Mouse (Mus musculus): ENCODE data around the gene Vps13d. TPM values are rescaled to one million over a fixed set of nuclear protein-coding genes. Genes with fewer than 3 reads are reported as not detected.

The Vps13d gene
- polyA plus RNA-seq, 1 experiment from 2014 or later = 10.1 TPM

DNA sequence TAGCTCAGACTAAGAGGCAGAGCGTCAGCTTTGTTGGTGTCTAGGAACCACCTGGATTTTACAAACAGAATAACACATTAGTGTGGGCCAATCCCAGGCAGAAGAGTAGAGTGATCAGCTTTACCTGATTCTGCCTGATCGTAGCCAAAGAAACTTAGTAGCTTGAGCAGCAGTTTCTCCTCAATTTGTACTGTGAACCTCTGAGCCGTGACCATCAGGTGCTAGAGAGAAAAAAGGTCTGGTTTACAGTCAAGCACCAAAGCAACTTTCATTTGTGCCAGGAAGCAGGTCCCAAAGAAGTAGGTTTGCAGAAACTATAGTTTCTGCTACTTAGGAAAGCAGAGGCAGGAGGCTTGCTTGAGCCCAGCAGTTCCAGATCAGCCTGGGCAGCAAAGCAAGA is 138.5 kb downstream of the Vps13d start:
- peaks cover 2% of the 10 kb centered on the region; the same call in 1 of the 2 replicates for H3K4me1 ChIP-seq (ENCODE audit: control insufficient read depth, insufficient read depth, low read length)
- H3K9me3 ChIP-seq (replicated peaks; ENCODE audit: control insufficient read depth, low read length) = no peaks in the 10 kb centered on the region
- no peak overlapping the region for H3K4me2 ChIP-seq (ENCODE audit: low read depth, low read length)
- DNase-seq (ENCODE audit: low spot score) (no peak), ATAC-seq (replicated peaks; ENCODE audit: insufficient number of reproducible peaks, low FRiP score, low TSS enrichment, low read depth) (no peak)
- no peak overlapping the region for H3K4me3 ChIP-seq (ENCODE audit: low read depth, low read length)
- WGBS = 97% methylated on average over 3 of the region's 3 CpGs
- H3K27ac ChIP-seq (replicated peaks; ENCODE audit: low read depth, low read length) = no peak overlapping the region
- H3K36me3 ChIP-seq (replicated peaks; ENCODE audit: control insufficient read depth, insufficient read depth, low read depth, low read length) = no peaks in the 10 kb centered on the region; the same call in none of the 2 replicates
- no peaks in the 10 kb centered on the region for H3K27me3 ChIP-seq (ENCODE audit: control insufficient read depth, insufficient read depth, low read length)
- H3K9ac ChIP-seq (replicated peaks; ENCODE audit: low read length) = no peak overlapping the region

DNA sequence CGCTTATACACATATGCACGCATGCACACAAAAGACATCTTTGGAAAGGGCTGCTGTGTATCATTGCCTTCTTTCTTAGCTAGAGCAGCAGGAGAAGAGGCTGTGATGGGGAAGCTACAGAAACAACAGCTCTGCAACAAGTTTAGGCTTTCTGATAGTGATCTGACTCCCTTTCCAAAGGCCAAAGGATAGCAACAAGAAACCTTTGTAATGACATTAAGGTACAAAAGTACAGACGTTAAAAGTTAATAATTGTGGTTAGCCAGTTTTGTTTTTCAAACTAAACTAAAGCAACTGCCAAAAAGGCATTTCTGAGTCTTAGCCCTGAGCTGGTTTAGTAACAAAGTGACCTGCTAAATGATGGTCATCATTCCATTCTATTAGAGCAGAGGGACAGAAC is 139.0 kb downstream of the Vps13d start:
- Histone ChIP-seq H3K9ac (replicated peaks; ENCODE audit: low read length) (no peak overlapping the region), H3K36me3 (replicated peaks; ENCODE audit: control insufficient read depth, insufficient read depth, low read depth, low read length) (no peaks in the 10 kb centered on the region; the same call in 1 of the 2 replicates), H3K9me3 (replicated peaks; ENCODE audit: control insufficient read depth, low read length) (no peaks in the 10 kb centered on the region), H3K4me1 (ENCODE audit: control insufficient read depth, insufficient read depth, low read length) (peaks cover 2% of the 10 kb centered on the region; the same call in 1 of the 2 replicates), H3K4me3 (ENCODE audit: low read depth, low read length) (no peak overlapping the region), H3K4me2 (ENCODE audit: low read depth, low read length) (no peak overlapping the region), H3K27ac (replicated peaks; ENCODE audit: low read depth, low read length) (no peak overlapping the region), H3K27me3 (ENCODE audit: control insufficient read depth, insufficient read depth, low read length) (no peaks in the 10 kb centered on the region)
- DNase-seq (ENCODE audit: low spot score) (no peak), ATAC-seq (replicated peaks; ENCODE audit: insufficient number of reproducible peaks, low FRiP score, low TSS enrichment, low read depth) (no peak)
- 80% methylated on average over 3 of the region's 3 CpGs for WGBS

DNA sequence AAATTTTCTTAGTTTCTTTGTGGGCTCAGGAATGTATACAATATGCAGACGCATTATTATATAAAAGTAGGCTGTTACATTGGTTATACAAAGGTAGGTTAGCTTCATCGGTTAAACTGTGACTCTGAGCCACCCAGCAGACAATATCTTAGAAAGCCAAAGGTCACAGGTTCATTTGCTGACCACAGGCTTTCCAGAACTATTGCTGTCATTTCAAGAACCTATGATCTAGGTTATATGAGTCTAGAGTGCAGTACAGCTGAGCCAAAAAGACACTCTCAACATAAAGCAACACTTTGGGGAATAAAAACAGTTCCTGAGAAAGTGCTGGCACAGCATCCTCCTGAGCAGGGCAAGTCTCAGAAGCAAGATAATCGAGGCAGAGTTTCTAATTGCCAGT is 140.4 kb downstream of the Vps13d start:
- no peak overlapping the region for H3K4me2 ChIP-seq (ENCODE audit: low read depth, low read length)
- ATAC-seq (replicated peaks; ENCODE audit: insufficient number of reproducible peaks, low FRiP score, low TSS enrichment, low read depth) (no peak), DNase-seq (ENCODE audit: low spot score) (no peak)
- WGBS = 76% methylated on average over 3 of the region's 3 CpGs
- no peaks in the 10 kb centered on the region for H3K27me3 ChIP-seq (ENCODE audit: control insufficient read depth, insufficient read depth, low read length)
- H3K27ac ChIP-seq (replicated peaks; ENCODE audit: low read depth, low read length) = no peak overlapping the region
- H3K4me1 ChIP-seq (ENCODE audit: control insufficient read depth, insufficient read depth, low read length) = peaks cover 2% of the 10 kb centered on the region; the same call in 1 of the 2 replicates
- H3K4me3 ChIP-seq (ENCODE audit: low read depth, low read length) = no peak overlapping the region
- no peak overlapping the region for H3K9ac ChIP-seq (replicated peaks; ENCODE audit: low read length)
- H3K36me3 ChIP-seq (replicated peaks; ENCODE audit: control insufficient read depth, insufficient read depth, low read depth, low read length) = no peaks in the 10 kb centered on the region; the same call in 1 of the 2 replicates
- H3K9me3 ChIP-seq (replicated peaks; ENCODE audit: control insufficient read depth, low read length) = no peaks in the 10 kb centered on the region

DNA sequence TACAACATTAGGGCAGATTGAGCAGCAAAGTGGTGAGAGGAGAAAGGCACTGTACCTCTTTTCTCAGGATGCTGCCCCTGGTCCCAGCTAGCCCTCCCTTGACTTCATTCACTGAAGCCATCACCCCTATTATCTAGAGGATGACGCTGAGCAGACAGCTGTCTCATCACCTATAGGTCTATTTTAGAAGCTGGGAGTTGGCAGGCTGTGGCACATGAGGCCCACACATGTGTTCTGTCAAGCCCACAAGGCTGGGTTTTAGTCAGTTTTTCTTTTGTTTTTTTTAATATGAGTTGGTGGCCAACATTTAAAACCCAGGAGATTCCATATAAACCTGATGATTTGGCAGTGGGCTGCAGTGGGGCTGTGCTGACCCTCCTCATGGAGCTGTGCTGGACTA is 142.1 kb downstream of the Vps13d start:
- no peak overlapping the region for H3K4me2 ChIP-seq (ENCODE audit: low read depth, low read length)
- 79% methylated on average over 1 of the region's 1 CpGs for WGBS
- H3K4me3 ChIP-seq (ENCODE audit: low read depth, low read length) = no peak overlapping the region
- H3K9ac ChIP-seq (replicated peaks; ENCODE audit: low read length) = no peak overlapping the region
- H3K27ac ChIP-seq (replicated peaks; ENCODE audit: low read depth, low read length) = no peak overlapping the region
- H3K9me3 ChIP-seq (replicated peaks; ENCODE audit: control insufficient read depth, low read length) = no peaks in the 10 kb centered on the region
- no peaks in the 10 kb centered on the region for H3K27me3 ChIP-seq (ENCODE audit: control insufficient read depth, insufficient read depth, low read length)
- no peaks in the 10 kb centered on the region; the same call in 1 of the 2 replicates for H3K36me3 ChIP-seq (replicated peaks; ENCODE audit: control insufficient read depth, insufficient read depth, low read depth, low read length)
- DNase-seq (ENCODE audit: low spot score) (no peak), ATAC-seq (replicated peaks; ENCODE audit: insufficient number of reproducible peaks, low FRiP score, low TSS enrichment, low read depth) (no peak)
- peaks cover 2% of the 10 kb centered on the region; the same call in 1 of the 2 replicates for H3K4me1 ChIP-seq (ENCODE audit: control insufficient read depth, insufficient read depth, low read length)

DNA sequence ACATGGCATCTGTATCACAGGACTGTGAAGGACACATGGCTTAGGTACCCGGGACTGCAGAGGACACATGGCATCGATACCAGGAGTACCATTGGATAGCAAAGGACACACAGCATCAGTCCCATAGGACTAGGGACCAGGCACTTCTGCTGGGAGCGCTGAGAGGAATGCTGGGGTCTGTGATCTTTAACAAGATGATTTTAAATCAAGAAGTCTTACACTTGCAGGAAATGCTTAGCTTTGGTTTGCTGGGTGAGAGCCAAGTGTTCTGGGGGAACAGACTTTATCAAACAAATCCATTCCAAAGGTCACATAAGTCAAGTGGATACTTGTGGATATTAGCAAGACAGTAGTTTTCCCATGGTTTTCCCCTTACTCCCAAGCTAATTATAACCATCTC is 142.5 kb downstream of the Vps13d start:
- H3K36me3 ChIP-seq (replicated peaks; ENCODE audit: control insufficient read depth, insufficient read depth, low read depth, low read length) = no peaks in the 10 kb centered on the region; the same call in 1 of the 2 replicates
- 0 out of 2 replicates have a peak, but pooled peaks have one; percentile 30 for ATAC-seq (replicated peaks; ENCODE audit: insufficient number of reproducible peaks, low FRiP score, low TSS enrichment, low read depth)
- H3K27me3 ChIP-seq (ENCODE audit: control insufficient read depth, insufficient read depth, low read length) = no peaks in the 10 kb centered on the region
- H3K4me2 ChIP-seq (ENCODE audit: low read depth, low read length) = no peak overlapping the region
- H3K27ac ChIP-seq (replicated peaks; ENCODE audit: low read depth, low read length) = no peak overlapping the region
- H3K4me3 ChIP-seq (ENCODE audit: low read depth, low read length) = no peak overlapping the region
- DNase-seq (ENCODE audit: low spot score) = no peak
- no peaks in the 10 kb centered on the region for H3K9me3 ChIP-seq (replicated peaks; ENCODE audit: control insufficient read depth, low read length)
- peaks cover 2% of the 10 kb centered on the region; the same call in 1 of the 2 replicates for H3K4me1 ChIP-seq (ENCODE audit: control insufficient read depth, insufficient read depth, low read length)
- WGBS = 83% methylated on average over 3 of the region's 3 CpGs
- no peak overlapping the region for H3K9ac ChIP-seq (replicated peaks; ENCODE audit: low read length)

DNA sequence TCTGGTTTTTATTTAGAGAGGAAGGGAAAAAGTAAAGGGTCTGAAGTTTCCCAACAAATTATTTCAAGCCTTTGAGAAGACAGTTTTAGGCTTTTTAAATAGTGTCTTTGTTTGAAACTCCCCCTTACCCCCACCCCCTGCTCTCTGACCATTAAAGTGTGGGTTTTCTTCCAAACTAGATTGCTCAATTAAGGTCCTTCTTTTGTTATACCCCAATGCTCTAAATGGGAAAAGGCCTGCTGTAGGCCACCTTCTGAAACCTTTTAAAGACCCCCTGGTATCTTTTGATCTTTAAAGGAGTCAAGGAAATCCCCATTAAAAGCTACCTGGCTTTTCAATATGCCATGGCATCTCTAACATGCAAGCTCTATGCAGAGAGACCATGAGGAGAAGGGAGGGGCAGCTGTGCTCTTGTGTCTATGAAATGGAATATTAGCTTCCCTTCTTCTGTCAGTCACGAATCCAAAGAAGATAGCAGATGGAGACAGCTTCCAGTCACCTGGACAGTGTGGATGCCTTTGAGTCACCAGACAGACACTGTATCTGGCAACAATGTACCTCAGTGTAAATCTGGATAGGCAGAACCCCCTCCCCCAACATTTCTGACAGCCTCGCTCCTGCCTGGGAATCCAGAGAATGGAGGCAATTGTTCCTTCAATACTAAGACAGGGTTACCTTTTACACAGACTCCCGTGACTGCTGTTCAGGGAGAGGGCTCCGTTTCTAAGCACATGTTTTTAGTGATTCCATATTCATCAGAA is 143.4 kb downstream of the Vps13d start:
- Histone ChIP-seq H3K27ac (replicated peaks; ENCODE audit: low read depth, low read length) (peak overlapping the region; percentile 54), H3K4me1 (ENCODE audit: control insufficient read depth, insufficient read depth, low read length) (peaks cover 2% of the 10 kb centered on the region; the same call in 1 of the 2 replicates), H3K4me2 (ENCODE audit: low read depth, low read length) (no peak overlapping the region), H3K36me3 (replicated peaks; ENCODE audit: control insufficient read depth, insufficient read depth, low read depth, low read length) (no peaks in the 10 kb centered on the region; the same call in 1 of the 2 replicates), H3K4me3 (ENCODE audit: low read depth, low read length) (no peak overlapping the region), H3K27me3 (ENCODE audit: control insufficient read depth, insufficient read depth, low read length) (no peaks in the 10 kb centered on the region), H3K9me3 (replicated peaks; ENCODE audit: control insufficient read depth, low read length) (no peaks in the 10 kb centered on the region), H3K9ac (replicated peaks; ENCODE audit: low read length) (no peak overlapping the region)
- DNase-seq (ENCODE audit: low spot score) (peak; percentile 11), ATAC-seq (replicated peaks; ENCODE audit: insufficient number of reproducible peaks, low FRiP score, low TSS enrichment, low read depth) (peak; percentile 49; the same call in 1 of the 2 replicates)
- WGBS = 41% methylated on average over 4 of the region's 4 CpGs

DNA sequence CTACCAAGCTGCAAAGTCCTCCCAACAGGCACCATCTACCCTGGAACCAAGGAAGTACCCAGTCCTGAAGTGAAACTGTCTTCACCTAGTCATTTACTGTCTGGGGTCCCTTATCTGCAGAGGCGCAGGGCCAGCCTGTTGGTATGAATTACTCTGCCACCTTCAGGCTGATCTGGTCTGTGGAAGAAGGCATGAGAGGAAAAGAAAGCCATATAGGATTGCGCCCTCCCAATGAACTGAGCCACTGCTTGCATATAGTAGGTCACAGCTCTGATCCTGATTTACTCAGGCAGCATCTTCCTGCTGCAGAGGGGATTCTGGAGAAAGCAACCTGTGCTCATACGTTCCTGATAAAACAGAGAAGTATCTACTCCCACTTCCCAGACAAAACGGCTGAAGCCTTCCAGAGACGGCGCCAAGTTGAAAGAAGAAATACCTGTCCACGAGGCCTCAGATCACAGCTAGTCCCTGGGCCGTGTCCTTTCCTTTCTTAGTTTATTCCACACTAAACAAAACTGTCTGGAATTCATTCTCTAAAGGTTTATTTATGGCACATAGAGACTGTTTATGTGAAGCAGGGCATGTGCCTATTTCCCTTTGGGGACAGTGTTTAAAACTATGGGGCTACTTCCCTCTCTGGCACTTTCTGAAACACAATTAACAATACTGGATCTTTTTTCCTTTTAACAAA is 144.1 kb downstream of the Vps13d start:
- H3K27ac ChIP-seq (replicated peaks; ENCODE audit: low read depth, low read length) = peak overlapping the region; percentile 36; the same call in 1 of the 2 replicates
- H3K4me3 ChIP-seq (ENCODE audit: low read depth, low read length) = no peak overlapping the region
- H3K36me3 ChIP-seq (replicated peaks; ENCODE audit: control insufficient read depth, insufficient read depth, low read depth, low read length) = no peaks in the 10 kb centered on the region
- no peaks in the 10 kb centered on the region for H3K9me3 ChIP-seq (replicated peaks; ENCODE audit: control insufficient read depth, low read length)
- DNase-seq (ENCODE audit: low spot score) (peak; percentile 54), ATAC-seq (replicated peaks; ENCODE audit: insufficient number of reproducible peaks, low FRiP score, low TSS enrichment, low read depth) (peak; percentile 67; the same call in 1 of the 2 replicates)
- peaks cover 2% of the 10 kb centered on the region; the same call in 1 of the 2 replicates for H3K4me1 ChIP-seq (ENCODE audit: control insufficient read depth, insufficient read depth, low read length)
- no peak overlapping the region for H3K4me2 ChIP-seq (ENCODE audit: low read depth, low read length)
- 28% methylated on average over 8 of the region's 8 CpGs for WGBS
- H3K27me3 ChIP-seq (ENCODE audit: control insufficient read depth, insufficient read depth, low read length) = no peaks in the 10 kb centered on the region
- H3K9ac ChIP-seq (replicated peaks; ENCODE audit: low read length) = no peak overlapping the region

DNA sequence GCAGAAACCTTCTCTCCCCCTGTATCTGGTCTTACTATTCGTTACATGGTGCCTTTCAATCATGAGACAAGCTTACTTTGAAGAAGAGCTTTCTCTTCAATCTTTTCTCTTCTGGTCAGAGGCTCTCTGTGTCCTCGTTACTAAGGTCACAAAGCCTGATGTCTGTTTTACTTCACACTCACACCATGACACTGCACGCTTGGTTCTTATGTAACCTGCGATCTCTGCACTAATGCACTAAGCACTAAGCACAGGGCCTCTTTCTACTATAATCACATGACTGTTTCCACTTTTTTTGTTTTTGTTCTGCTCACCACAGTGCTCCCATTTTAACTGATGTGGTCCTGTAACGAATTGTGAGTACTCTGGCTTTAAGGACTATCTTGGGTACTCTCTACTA is 146.8 kb downstream of the Vps13d start:
- no peak overlapping the region for H3K4me3 ChIP-seq (ENCODE audit: low read depth, low read length)
- no peak overlapping the region for H3K27ac ChIP-seq (replicated peaks; ENCODE audit: low read depth, low read length)
- H3K36me3 ChIP-seq (replicated peaks; ENCODE audit: control insufficient read depth, insufficient read depth, low read depth, low read length) = no peaks in the 10 kb centered on the region
- no peak for ATAC-seq (replicated peaks; ENCODE audit: insufficient number of reproducible peaks, low FRiP score, low TSS enrichment, low read depth)
- H3K4me1 ChIP-seq (ENCODE audit: control insufficient read depth, insufficient read depth, low read length) = peaks cover 2% of the 10 kb centered on the region; the same call in 1 of the 2 replicates
- no peak overlapping the region for H3K9ac ChIP-seq (replicated peaks; ENCODE audit: low read length)
- DNase-seq (ENCODE audit: low spot score) = no peak
- no peak overlapping the region for H3K4me2 ChIP-seq (ENCODE audit: low read depth, low read length)
- 85% methylated on average over 5 of the region's 5 CpGs for WGBS
- H3K9me3 ChIP-seq (replicated peaks; ENCODE audit: control insufficient read depth, low read length) = no peaks in the 10 kb centered on the region
- H3K27me3 ChIP-seq (ENCODE audit: control insufficient read depth, insufficient read depth, low read length) = no peaks in the 10 kb centered on the region

All from embryonic facial prominence, embryonic 11.5 days (tissue).